8 mouse cellular contexts compared by ENCODE assay signal in the genomic region with DNA sequence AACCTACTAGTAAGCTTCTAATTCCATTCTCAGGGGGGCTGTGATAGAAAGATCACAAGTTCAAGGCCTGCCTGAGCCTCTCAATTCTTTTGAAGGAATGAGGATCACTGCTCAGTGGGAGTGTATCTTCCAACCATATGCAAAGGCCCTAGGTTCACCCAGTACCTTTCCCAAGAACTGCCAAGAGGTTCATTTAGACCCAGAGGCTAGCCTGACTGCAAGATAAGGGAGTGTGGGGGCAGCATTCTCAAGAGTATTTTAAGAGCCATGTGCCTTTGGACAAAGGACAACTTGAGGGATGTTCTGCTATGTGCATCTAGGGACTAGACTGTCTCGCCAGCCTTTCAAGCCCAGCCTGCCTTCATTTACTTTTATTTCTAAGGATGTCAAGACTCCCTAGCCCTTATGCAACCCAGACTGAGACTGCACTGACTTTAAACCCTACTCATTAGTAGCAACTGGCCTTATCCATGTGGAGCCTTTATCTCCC. TPM values are rescaled to one million over a fixed set of nuclear protein-coding genes. Genes with fewer than 3 reads are reported as not detected.
DNase-seq lines count a peak whose midpoint lies in the region; ATAC-seq and TF ChIP-seq lines count a peak whose summit lies in the region.
"Had no signal": no experiment of that assay in that cellular context is flagged by ENCODE, and none has a peak within 500 bp of the region (broad histone marks: within the 10 kb centered on the region; RNA-seq: fewer than 3 reads in every experiment).

No protein-coding gene starts in this region.

- H3K9me3 ChIP-seq in forebrain, embryonic 11.5 days (ENCODE audit: control insufficient read depth, low read length): no peaks in the 10 kb centered on the region
- no peaks in the 10 kb centered on the region for H3K9me3 ChIP-seq in liver, embryonic 14.5 days (ENCODE audit: control insufficient read depth, low read length)

- H3K9ac ChIP-seq in forebrain, embryonic 11.5 days (ENCODE audit: low read length): no peak overlapping the region
- H3K9ac ChIP-seq in liver, embryonic 14.5 days (replicated peaks): no peak overlapping the region

- no peaks in the 10 kb centered on the region; the same call in 1 of the 2 replicates for H3K4me1 ChIP-seq in forebrain, embryonic 11.5 days (replicated peaks; ENCODE audit: control insufficient read depth, insufficient read depth, low read length)
- no peaks in the 10 kb centered on the region; a peak in 1 of 4 replicates for H3K4me1 ChIP-seq in liver, embryonic 14.5 days (replicated peaks; ENCODE audit: control insufficient read depth in 2 of 2, insufficient read depth in 2 of 2, low read length in 1 of 2)

- H3K27ac ChIP-seq in forebrain, embryonic 11.5 days (ENCODE audit: low read depth, low read length): 0 out of 2 replicates have a peak overlapping the region, but pooled peaks have one; percentile 46
- no peak overlapping the region; the same call in 1 of the 2 replicates for H3K27ac ChIP-seq in liver, embryonic 14.5 days

- H3K4me3 ChIP-seq in forebrain, embryonic 11.5 days (ENCODE audit: low read depth, low read length): no peak overlapping the region
- H3K4me3 ChIP-seq in liver, embryonic 14.5 days (ENCODE audit: insufficient read depth in 1 of 2, low read depth in 2 of 2, low read length in 2 of 2): no peak overlapping the region

- no peak overlapping the region for H3K4me2 ChIP-seq in forebrain, embryonic 11.5 days (ENCODE audit: low read depth, low read length, severe bottlenecking)
- no peak overlapping the region for H3K4me2 ChIP-seq in liver, embryonic 14.5 days (ENCODE audit: low read depth)

- no peak for TF ChIP-seq CTCF in liver, embryonic 14.5 days (IDR thresholded peaks at IDR 0.05; ENCODE audit: low read depth)

- H3K27me3 ChIP-seq in forebrain, embryonic 11.5 days (ENCODE audit: control insufficient read depth, insufficient read depth, low read length): no peaks in the 10 kb centered on the region
- no peaks in the 10 kb centered on the region for H3K27me3 ChIP-seq in liver, embryonic 14.5 days (ENCODE audit: control insufficient read depth, insufficient read depth, low read length)

- WGBS in forebrain, embryonic 11.5 days: 5% methylated on average over 1 of the region's 1 CpGs
- 8% methylated on average over 1 of the region's 1 CpGs for WGBS in liver, embryonic 14.5 days (ENCODE audit: insufficient replicate concordance)

- peak; percentile 25 for ATAC-seq in forebrain, embryonic 11.5 days (replicated peaks; ENCODE audit: low FRiP score)
- ATAC-seq in liver, embryonic 14.5 days (ENCODE audit: insufficient read depth): peak; percentile 32

- H3K36me3 ChIP-seq in forebrain, embryonic 11.5 days (ENCODE audit: control insufficient read depth, insufficient read depth, low read length): peaks cover 6% of the 10 kb centered on the region; the same call in 1 of the 2 replicates
- peaks cover 56% of the 10 kb centered on the region for H3K36me3 ChIP-seq in liver, embryonic 14.5 days (replicated peaks; ENCODE audit: control insufficient read depth, insufficient read depth, low read depth)

- DNase-seq in testis, postnatal 14 days (ENCODE audit: low spot score): peak; percentile 51
- no peak for DNase-seq in testis, postnatal 10 days (ENCODE audit: low spot score)
- DNase-seq in forebrain, embryonic 11.5 days (ENCODE audit: low spot score): peak; percentile 59
- DNase-seq in liver, embryonic 14.5 days (ENCODE audit: low read depth in 3 of 3, low spot score in 3 of 3): peak in 1 of 3 experiments; percentile 26
- no peak for DNase-seq in right cerebral cortex, postnatal 4 days
- no peak for DNase-seq in cerebellum, postnatal 36 days
- DNase-seq in layer of hippocampus, postnatal 25 days (ENCODE audit: extremely low spot score in 1 of 2, low spot score in 1 of 2): no peak

- no peak for TF ChIP-seq EP300 in liver, embryonic 14.5 days (IDR thresholded peaks at IDR 0.05; ENCODE audit: low read depth)

RNA-seq across cellular contexts. Expression of a gene that starts 12.4 kb away (rescaled TPM):
- polyA plus RNA-seq in forebrain, embryonic 11.5 days (2014; fragmentation: Nextera tagmentation; extraction: Ambion mirVana): 4,522 and 4,661 TPM in 2 replicates
- 2,579 and 4,315 TPM in 2 replicates for polyA plus RNA-seq in liver, embryonic 14.5 days (2012; rRNA removed)
- 2,316 and 2,621 TPM in 2 replicates for polyA plus RNA-seq in liver, embryonic 14.5 days (2014; fragmentation: Nextera tagmentation; extraction: Ambion mirVana)
- total RNA-seq in layer of hippocampus, postnatal 25 days (2021): 1,000 to 10,000 TPM; 3,010 to 3,306 TPM

RNA-seq across cellular contexts. Expression of a gene that starts 28.0 kb away (rescaled TPM):
- 0.72 and 0.80 TPM in 2 replicates for polyA plus RNA-seq in forebrain, embryonic 11.5 days (2014; fragmentation: Nextera tagmentation; extraction: Ambion mirVana)
- 0.15 TPM in 2 replicates for polyA plus RNA-seq in liver, embryonic 14.5 days (2012; rRNA removed)
- polyA plus RNA-seq in liver, embryonic 14.5 days (2014; fragmentation: Nextera tagmentation; extraction: Ambion mirVana): 0.55 and 0.63 TPM in 2 replicates
- total RNA-seq in layer of hippocampus, postnatal 25 days (2021): 1 to 10 TPM in 1 of 2 experiments, under 1 TPM in 1; 0.89 to 1.1 TPM
- total RNA-seq: neutrophil, adult 5-6 weeks had no signal

RNA-seq across cellular contexts. Expression of a gene that starts 28.6 kb away (rescaled TPM):
- 28.0 and 30.6 TPM in 2 replicates for polyA plus RNA-seq in forebrain, embryonic 11.5 days (2014; fragmentation: Nextera tagmentation; extraction: Ambion mirVana)
- 11.5 and 14.0 TPM in 2 replicates for polyA plus RNA-seq in liver, embryonic 14.5 days (2012; rRNA removed)
- polyA plus RNA-seq in liver, embryonic 14.5 days (2014; fragmentation: Nextera tagmentation; extraction: Ambion mirVana): 17.7 and 20.4 TPM in 2 replicates
- total RNA-seq in layer of hippocampus, postnatal 25 days (2021): 10 to 100 TPM; 20.6 to 23.7 TPM

RNA-seq across cellular contexts. Expression of a gene that starts 33.5 kb away (rescaled TPM):
- 0.39 and 0.44 TPM in 2 replicates for polyA plus RNA-seq in forebrain, embryonic 11.5 days (2014; fragmentation: Nextera tagmentation; extraction: Ambion mirVana)
- 0.66 and 1.0 TPM in 2 replicates for polyA plus RNA-seq in liver, embryonic 14.5 days (2012; rRNA removed)
- polyA plus RNA-seq in liver, embryonic 14.5 days (2014; fragmentation: Nextera tagmentation; extraction: Ambion mirVana): 0.62 and 0.66 TPM in 2 replicates
- 1 to 10 TPM in 1 of 2 experiments, under 1 TPM in 1; 0.74 to 1.2 TPM for total RNA-seq in layer of hippocampus, postnatal 25 days (2021)

Comparison
In these comparisons a context has a peak if more than half of its experiments do, and no peak if none do; other contexts are left out.
1. DNase-seq: peak in testis, postnatal 14 days (single experiment) and forebrain, embryonic 11.5 days (single experiment); none in testis, postnatal 10 days (single experiment), right cerebral cortex, postnatal 4 days (single experiment), cerebellum, postnatal 36 days (0 of 2) and layer of hippocampus, postnatal 25 days (0 of 2).